In the genomic region with DNA sequence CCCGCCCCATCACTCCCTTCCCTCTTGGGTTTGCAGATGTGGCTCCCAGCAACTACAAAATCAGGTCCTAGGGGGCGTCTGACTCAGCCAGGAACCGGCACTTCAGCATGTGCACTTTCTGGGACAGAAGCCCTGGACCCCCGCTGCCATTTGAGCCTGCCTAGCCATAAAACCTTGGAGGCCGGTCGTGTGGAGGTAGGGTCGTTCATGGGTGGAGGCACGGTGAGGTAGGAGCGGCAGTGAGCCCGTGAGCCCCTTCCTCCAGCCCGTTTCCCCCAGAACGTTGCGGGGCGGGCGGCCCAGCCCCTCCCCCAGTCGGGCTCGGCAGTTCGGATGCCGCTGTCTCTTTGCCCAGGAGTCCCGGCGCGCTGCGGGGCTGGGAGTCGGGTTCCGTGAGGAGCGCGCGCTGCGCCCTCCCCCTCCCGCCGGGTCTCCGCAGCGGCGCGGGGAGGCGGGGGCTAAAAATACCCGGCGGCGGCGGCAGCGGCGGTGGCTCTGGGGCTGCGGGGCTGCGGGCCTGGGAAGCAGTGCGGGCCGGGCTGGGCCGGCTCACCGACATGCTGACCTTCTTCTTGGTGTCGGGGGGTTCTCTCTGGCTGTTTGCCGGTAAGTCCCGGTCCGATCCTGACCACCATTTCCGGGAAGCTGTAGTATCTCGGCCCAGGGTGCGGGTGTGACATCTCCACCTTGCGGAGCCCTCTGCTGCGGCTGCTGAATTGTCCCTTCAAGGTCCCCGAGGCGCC, we compare ENCODE assay signal across 8 mouse cellular contexts. TPM values are rescaled to one million over a fixed set of nuclear protein-coding genes. Genes with fewer than 3 reads are reported as not detected.
DNase-seq lines count a peak whose midpoint lies in the region; ATAC-seq and TF ChIP-seq lines count a peak whose summit lies in the region.

Gene Acsl6, plus strand, starts transcription at position 71 of the 743 bp plus-strand sequence.

- H3K27me3 ChIP-seq in lung, embryonic 15.5 days: peaks cover 19% of the 10 kb centered on the region
- H3K27me3 ChIP-seq in forebrain, embryonic 11.5 days (ENCODE audit: control insufficient read depth, insufficient read depth, low read length): no peaks in the 10 kb centered on the region
- no peaks in the 10 kb centered on the region for H3K27me3 ChIP-seq in hindbrain, postnatal 0 days (ENCODE audit: insufficient read depth, low read length)
- H3K27me3 ChIP-seq in liver, embryonic 14.5 days (ENCODE audit: control insufficient read depth, insufficient read depth, low read length): peaks cover 32% of the 10 kb centered on the region

- no peaks in the 10 kb centered on the region for H3K9me3 ChIP-seq in lung, embryonic 15.5 days
- no peaks in the 10 kb centered on the region; the same call in 1 of the 2 replicates for H3K9me3 ChIP-seq in forebrain, embryonic 11.5 days (ENCODE audit: control insufficient read depth, low read length)
- H3K9me3 ChIP-seq in hindbrain, postnatal 0 days (ENCODE audit: low read length): no peaks in the 10 kb centered on the region
- H3K9me3 ChIP-seq in liver, embryonic 14.5 days (ENCODE audit: control insufficient read depth, low read length): no peaks in the 10 kb centered on the region

- WGBS in lung, embryonic 15.5 days: under 1% methylated on average over 52 of the region's 59 CpGs
- WGBS in forebrain, embryonic 11.5 days: under 1% methylated on average over 51 of the region's 59 CpGs
- whole genome bisulfite sequencing in hindbrain, postnatal 0 days: under 1% methylated on average over 54 of the region's 59 CpGs
- 1% methylated on average over 56 of the region's 59 CpGs for WGBS in liver, embryonic 14.5 days (ENCODE audit: insufficient replicate concordance)

- no peak within 1 kb of the TSS for H3K27ac ChIP-seq in lung, embryonic 15.5 days
- H3K27ac ChIP-seq in brown adipose tissue, adult 24 weeks (replicated peaks; ENCODE audit: low read depth, low read length): no peak within 1 kb of the TSS
- H3K27ac ChIP-seq in forebrain, embryonic 11.5 days (ENCODE audit: low read depth, low read length): peak within 1 kb of the TSS; percentile 37
- H3K27ac ChIP-seq in hindbrain, postnatal 0 days: peak within 1 kb of the TSS; percentile 83
- H3K27ac ChIP-seq in liver, embryonic 14.5 days: no peak within 1 kb of the TSS

- TF ChIP-seq EP300 in liver, embryonic 14.5 days (IDR thresholded peaks at IDR 0.05; ENCODE audit: low read depth): no peak

- no peaks in the 10 kb centered on the region for H3K36me3 ChIP-seq in lung, embryonic 15.5 days
- H3K36me3 ChIP-seq in forebrain, embryonic 11.5 days (ENCODE audit: control insufficient read depth, insufficient read depth, low read length): no peaks in the 10 kb centered on the region; the same call in 1 of the 2 replicates
- H3K36me3 ChIP-seq in hindbrain, postnatal 0 days (ENCODE audit: insufficient read depth, low read length): no peaks in the 10 kb centered on the region
- H3K36me3 ChIP-seq in liver, embryonic 14.5 days (replicated peaks; ENCODE audit: control insufficient read depth, insufficient read depth, low read depth): no peaks in the 10 kb centered on the region

- no peak for DNase-seq in lung, postnatal 25 days (ENCODE audit: low spot score)
- DNase-seq in forebrain, embryonic 11.5 days (ENCODE audit: low spot score): peak; percentile 80
- peak; percentile 81 for DNase-seq in hindbrain, postnatal 0 days (ENCODE audit: low spot score)
- no peak for DNase-seq in liver, embryonic 14.5 days (ENCODE audit: low read depth in 3 of 3, low spot score in 3 of 3)
- peak; percentile 68 for DNase-seq in right cerebral cortex, postnatal 14 days
- no peak for DNase-seq in spleen, postnatal 36 days (ENCODE audit: low spot score in 2 of 2)

- no peak for ATAC-seq in lung, embryonic 15.5 days (ENCODE audit: borderline replicate concordance, extremely low read depth, low FRiP score, low TSS enrichment)
- ATAC-seq in forebrain, embryonic 11.5 days (replicated peaks; ENCODE audit: low FRiP score): peak; percentile 85
- peak; percentile 68 for ATAC-seq in hindbrain, postnatal 0 days
- ATAC-seq in liver, embryonic 14.5 days (ENCODE audit: insufficient read depth): no peak

- H3K4me3 ChIP-seq in lung, embryonic 15.5 days: peak within 1 kb of the TSS; percentile 40
- H3K4me3 ChIP-seq in brown adipose tissue, adult 24 weeks (ENCODE audit: insufficient read depth, low read depth, low read length): peak within 1 kb of the TSS; percentile 50
- peak within 1 kb of the TSS; percentile 74 for H3K4me3 ChIP-seq in forebrain, embryonic 11.5 days (ENCODE audit: low read depth, low read length)
- H3K4me3 ChIP-seq in hindbrain, postnatal 0 days (ENCODE audit: low read length): peak within 1 kb of the TSS; percentile 81
- H3K4me3 ChIP-seq in liver, embryonic 14.5 days (ENCODE audit: insufficient read depth in 1 of 2, low read depth in 2 of 2, low read length in 2 of 2): peak within 1 kb of the TSS; percentile 0 to 40; a peak in 3 of 4 replicates

- TF ChIP-seq CTCF in hindbrain, postnatal 0 days (IDR thresholded peaks at IDR 0.05; ENCODE audit: low read depth): peak; percentile 54
- no peak for TF ChIP-seq CTCF in liver, embryonic 14.5 days (IDR thresholded peaks at IDR 0.05; ENCODE audit: low read depth)

- peak within 1 kb of the TSS; percentile 86 for H3K4me2 ChIP-seq in lung, embryonic 15.5 days
- peak within 1 kb of the TSS; percentile 69 for H3K4me2 ChIP-seq in forebrain, embryonic 11.5 days (ENCODE audit: low read depth, low read length, severe bottlenecking)
- peak within 1 kb of the TSS; percentile 69 for H3K4me2 ChIP-seq in hindbrain, postnatal 0 days (ENCODE audit: low read depth, low read length)
- H3K4me2 ChIP-seq in liver, embryonic 14.5 days (ENCODE audit: low read depth): peak within 1 kb of the TSS; percentile 57

- peaks cover 7% of the 10 kb centered on the region for H3K4me1 ChIP-seq in lung, embryonic 15.5 days
- H3K4me1 ChIP-seq in brown adipose tissue, adult 24 weeks (ENCODE audit: control insufficient read depth, insufficient read depth, insufficient read length, low read length): no peaks in the 10 kb centered on the region
- 0 out of 2 replicates have a peak, but pooled peaks cover 5% of the 10 kb centered on the region for H3K4me1 ChIP-seq in forebrain, embryonic 11.5 days (replicated peaks; ENCODE audit: control insufficient read depth, insufficient read depth, low read length)
- H3K4me1 ChIP-seq in hindbrain, postnatal 0 days (ENCODE audit: insufficient read depth, low read length): peaks cover 19% of the 10 kb centered on the region
- no peaks in the 10 kb centered on the region for H3K4me1 ChIP-seq in liver, embryonic 14.5 days (replicated peaks; ENCODE audit: control insufficient read depth in 2 of 2, insufficient read depth in 2 of 2, low read length in 1 of 2)

- no peak within 1 kb of the TSS for H3K9ac ChIP-seq in lung, embryonic 15.5 days
- peak within 1 kb of the TSS; percentile 84 for H3K9ac ChIP-seq in forebrain, embryonic 11.5 days (ENCODE audit: low read length)
- peak within 1 kb of the TSS; percentile 76 for H3K9ac ChIP-seq in hindbrain, postnatal 0 days (replicated peaks; ENCODE audit: low read length)
- no peak within 1 kb of the TSS for H3K9ac ChIP-seq in liver, embryonic 14.5 days (replicated peaks)

RNA-seq across cellular contexts. Expression of gene Acsl6, which starts in this region (rescaled TPM):
- polyA plus RNA-seq in lung, embryonic 15.5 days (2015; fragmentation: Nextera tagmentation; extraction: Ambion mirVana): 0.44 and 0.46 TPM in 2 replicates
- not detected in 2 replicates for polyA plus RNA-seq in brown adipose tissue, adult 24 weeks (2012; ENCODE audit: insufficient read depth, insufficient read length, missing spikeins)
- polyA plus RNA-seq in forebrain, embryonic 11.5 days (2014; fragmentation: Nextera tagmentation; extraction: Ambion mirVana): 16.7 and 17.9 TPM in 2 replicates
- total RNA-seq in hindbrain, postnatal 0 days (2014; rRNA removed): 74.4 and 76.9 TPM in 2 replicates
- polyA plus RNA-seq in hindbrain, postnatal 0 days (2015; fragmentation: Nextera tagmentation; extraction: Ambion mirVana): 58.2 and 60.1 TPM in 2 replicates
- polyA plus RNA-seq in liver, embryonic 14.5 days (2012; rRNA removed): 0.56 and 0.85 TPM in 2 replicates
- 1.1 and 1.4 TPM in 2 replicates for polyA plus RNA-seq in liver, embryonic 14.5 days (2014; fragmentation: Nextera tagmentation; extraction: Ambion mirVana)

Comparison
In these comparisons a context has a peak if more than half of its experiments do, and no peak if none do; other contexts are left out.
1. ATAC-seq: peak in forebrain, embryonic 11.5 days (single experiment) and hindbrain, postnatal 0 days (single experiment); none in lung, embryonic 15.5 days (single experiment) and liver, embryonic 14.5 days (single experiment).
2. H3K27ac ChIP-seq: peak in forebrain, embryonic 11.5 days (single experiment) and hindbrain, postnatal 0 days (single experiment); none in lung, embryonic 15.5 days (single experiment), brown adipose tissue, adult 24 weeks (single experiment) and liver, embryonic 14.5 days (single experiment).
3. H3K4me3 ChIP-seq: peak in every context shown above with its lines; median percentile 81 in hindbrain, postnatal 0 days; 74 in forebrain, embryonic 11.5 days; 50 in brown adipose tissue, adult 24 weeks; 40 in lung, embryonic 15.5 days; 20 in liver, embryonic 14.5 days.
4. H3K9ac ChIP-seq: peak in forebrain, embryonic 11.5 days (single experiment) and hindbrain, postnatal 0 days (single experiment); none in lung, embryonic 15.5 days (single experiment) and liver, embryonic 14.5 days (single experiment).
5. DNase-seq: peak in forebrain, embryonic 11.5 days (single experiment), hindbrain, postnatal 0 days (single experiment) and right cerebral cortex, postnatal 14 days (single experiment); none in lung, postnatal 25 days (single experiment), liver, embryonic 14.5 days (0 of 3) and spleen, postnatal 36 days (0 of 2).
6. Peak in every context shown above with its lines, with median percentiles within 50 percentile points of each other: H3K4me2 ChIP-seq.